Mouse (Mus musculus): ENCODE results near the gene Diras2. TPM values are rescaled to one million over a fixed set of nuclear protein-coding genes. Genes with fewer than 3 reads are reported as not detected.
A peak's percentile ranks its signal among the peaks of the same experiment; 100 is the strongest.

Diras2 gene
- polyA plus RNA-seq, 1 experiment, result 2.0 TPM

GRCm38 (mm10) chr13:52497029-52497550 is 34.0 kb downstream of the Diras2 start:
- Histone ChIP-seq H3K27ac (ENCODE audit: insufficient read depth, low read length) (no peak overlapping the region), H3K4me3 (ENCODE audit: extremely low read depth, insufficient read depth, insufficient read length) (no peak overlapping the region), H3K36me3 (ENCODE audit: control insufficient read depth, insufficient read depth, low read length) (no peaks in the 10 kb centered on the region), H3K27me3 (ENCODE audit: control insufficient read depth, insufficient read depth, low read length) (no peaks in the 10 kb centered on the region), H3K4me1 (ENCODE audit: control insufficient read depth, insufficient read depth, insufficient read length) (no peaks in the 10 kb centered on the region)
- TF ChIP-seq POLR2A (IDR thresholded peaks at IDR 0.05; ENCODE audit: low read depth, low read length), result no peak
- 65% methylated on average over 4 of the region's 4 CpGs for WGBS
- DNase-seq (ENCODE audit: low read depth in 1 of 2, low spot score in 2 of 2), result no peak

- Histone ChIP-seq H3K36me3 (ENCODE audit: control insufficient read depth, insufficient read depth, low read length) (no peaks in the 10 kb centered on the region), H3K4me1 (ENCODE audit: control insufficient read depth, insufficient read depth, insufficient read length) (no peaks in the 10 kb centered on the region), H3K27me3 (ENCODE audit: control insufficient read depth, insufficient read depth, low read length) (no peaks in the 10 kb centered on the region), H3K27ac (ENCODE audit: insufficient read depth, low read length) (no peak overlapping the region), H3K4me3 (ENCODE audit: extremely low read depth, insufficient read depth, insufficient read length) (no peak overlapping the region)
- no peak for DNase-seq (ENCODE audit: low read depth in 1 of 2, low spot score in 2 of 2)
- TF ChIP-seq CTCF (IDR thresholded peaks at IDR 0.05; ENCODE audit: extremely low read depth, insufficient read depth, insufficient read length, insufficient replicate concordance) (no peak), POLR2A (IDR thresholded peaks at IDR 0.05; ENCODE audit: low read depth, low read length) (no peak)
- WGBS, result 93% methylated on average over 7 of the region's 7 CpGs
Observed at GRCm38 (mm10) chr13:52488821-52489220, 42.3 kb downstream of the Diras2 start.

- no peak overlapping the region for H3K4me3 ChIP-seq (ENCODE audit: extremely low read depth, insufficient read depth, insufficient read length)
- H3K4me1 ChIP-seq (ENCODE audit: control insufficient read depth, insufficient read depth, insufficient read length), result no peaks in the 10 kb centered on the region
- no peaks in the 10 kb centered on the region for H3K36me3 ChIP-seq (ENCODE audit: control insufficient read depth, insufficient read depth, low read length)
- TF ChIP-seq CTCF (IDR thresholded peaks at IDR 0.05; ENCODE audit: extremely low read depth, insufficient read depth, insufficient read length, insufficient replicate concordance), result no peak
- no peak for TF ChIP-seq POLR2A (IDR thresholded peaks at IDR 0.05; ENCODE audit: low read depth, low read length)
- H3K27ac ChIP-seq (ENCODE audit: insufficient read depth, low read length), result no peak overlapping the region
- 83% methylated on average over 4 of the region's 4 CpGs for WGBS
- DNase-seq (ENCODE audit: low read depth in 1 of 2, low spot score in 2 of 2), result no peak
- no peaks in the 10 kb centered on the region for H3K27me3 ChIP-seq (ENCODE audit: control insufficient read depth, insufficient read depth, low read length)
Observed at GRCm38 (mm10) chr13:52484064-52484463, 47.0 kb downstream of the Diras2 start.

GRCm38 (mm10) chr13:52481786-52482185 is 49.3 kb downstream of the Diras2 start:
- no peak for DNase-seq (ENCODE audit: low read depth in 1 of 2, low spot score in 2 of 2)
- H3K36me3 ChIP-seq (ENCODE audit: control insufficient read depth, insufficient read depth, low read length), result no peaks in the 10 kb centered on the region
- H3K4me1 ChIP-seq (ENCODE audit: control insufficient read depth, insufficient read depth, insufficient read length), result no peaks in the 10 kb centered on the region
- no peaks in the 10 kb centered on the region for H3K27me3 ChIP-seq (ENCODE audit: control insufficient read depth, insufficient read depth, low read length)
- H3K4me3 ChIP-seq (ENCODE audit: extremely low read depth, insufficient read depth, insufficient read length), result no peak overlapping the region
- 79% methylated on average over 2 of the region's 2 CpGs for WGBS
- no peak overlapping the region for H3K27ac ChIP-seq (ENCODE audit: insufficient read depth, low read length)
- TF ChIP-seq CTCF (IDR thresholded peaks at IDR 0.05; ENCODE audit: extremely low read depth, insufficient read depth, insufficient read length, insufficient replicate concordance) (no peak), POLR2A (IDR thresholded peaks at IDR 0.05; ENCODE audit: low read depth, low read length) (no peak)

- Histone ChIP-seq H3K4me1 (ENCODE audit: control insufficient read depth, insufficient read depth, insufficient read length) (no peaks in the 10 kb centered on the region), H3K27me3 (ENCODE audit: control insufficient read depth, insufficient read depth, low read length) (no peaks in the 10 kb centered on the region), H3K27ac (ENCODE audit: insufficient read depth, low read length) (no peak overlapping the region), H3K36me3 (ENCODE audit: control insufficient read depth, insufficient read depth, low read length) (no peaks in the 10 kb centered on the region), H3K4me3 (ENCODE audit: extremely low read depth, insufficient read depth, insufficient read length) (no peak overlapping the region)
- WGBS, result 93% methylated on average over 5 of the region's 5 CpGs
- TF ChIP-seq POLR2A (IDR thresholded peaks at IDR 0.05; ENCODE audit: low read depth, low read length), result no peak
- no peak for TF ChIP-seq CTCF (IDR thresholded peaks at IDR 0.05; ENCODE audit: extremely low read depth, insufficient read depth, insufficient read length, insufficient replicate concordance)
- DNase-seq (ENCODE audit: low read depth in 1 of 2, low spot score in 2 of 2), result no peak
Observed at GRCm38 (mm10) chr13:52479146-52479545, 51.9 kb downstream of the Diras2 start.

GRCm38 (mm10) chr13:52476998-52477601 is 54.0 kb downstream of the Diras2 start:
- TF ChIP-seq POLR2A (IDR thresholded peaks at IDR 0.05; ENCODE audit: low read depth, low read length) (no peak), CTCF (IDR thresholded peaks at IDR 0.05; ENCODE audit: extremely low read depth, insufficient read depth, insufficient read length, insufficient replicate concordance) (no peak)
- no peak for DNase-seq (ENCODE audit: low read depth in 1 of 2, low spot score in 2 of 2)
- H3K4me3 ChIP-seq (ENCODE audit: extremely low read depth, insufficient read depth, insufficient read length), result no peak overlapping the region
- H3K27me3 ChIP-seq (ENCODE audit: control insufficient read depth, insufficient read depth, low read length), result no peaks in the 10 kb centered on the region
- no peak overlapping the region for H3K27ac ChIP-seq (ENCODE audit: insufficient read depth, low read length)
- no peaks in the 10 kb centered on the region for H3K36me3 ChIP-seq (ENCODE audit: control insufficient read depth, insufficient read depth, low read length)
- H3K4me1 ChIP-seq (ENCODE audit: control insufficient read depth, insufficient read depth, insufficient read length), result no peaks in the 10 kb centered on the region
- 77% methylated on average over 11 of the region's 11 CpGs for WGBS

- DNase-seq (ENCODE audit: low read depth in 1 of 2, low spot score in 2 of 2), result peak in 1 of 2 experiments; percentile 4
- H3K4me1 ChIP-seq (ENCODE audit: control insufficient read depth, insufficient read depth, insufficient read length), result no peaks in the 10 kb centered on the region
- TF ChIP-seq POLR2A (IDR thresholded peaks at IDR 0.05; ENCODE audit: low read depth, low read length) (no peak), CTCF (IDR thresholded peaks at IDR 0.05; ENCODE audit: extremely low read depth, insufficient read depth, insufficient read length, insufficient replicate concordance) (peak; percentile 47; the same call in 1 of the 2 replicates)
- H3K4me3 ChIP-seq (ENCODE audit: extremely low read depth, insufficient read depth, insufficient read length), result no peak overlapping the region
- H3K27ac ChIP-seq (ENCODE audit: insufficient read depth, low read length), result no peak overlapping the region
- H3K36me3 ChIP-seq (ENCODE audit: control insufficient read depth, insufficient read depth, low read length), result no peaks in the 10 kb centered on the region
- 58% methylated on average over 3 of the region's 3 CpGs for WGBS
- H3K27me3 ChIP-seq (ENCODE audit: control insufficient read depth, insufficient read depth, low read length), result no peaks in the 10 kb centered on the region
Observed at GRCm38 (mm10) chr13:52476222-52476621, 54.9 kb downstream of the Diras2 start.
